Mouse (Mus musculus) right cerebral cortex, postnatal 25 days (tissue): ENCODE data around the gene Phf21b.
A peak's percentile ranks its signal among the peaks of the same experiment; 100 is the strongest.
"Not testable (repeated sequence)": the region's sequence is repeated elsewhere in the genome, so short reads cannot be mapped to it uniquely, and the experiment has no call there.

Experiments used
- DNase-seq: peaks from one replicate; pipeline ENCODE4 v3.0.0; 2022

The Phf21b gene

GRCm38 (mm10) chr15:84856006-84856995, at the start of gene Phf21b:
Phf21b (minus strand) TSS chr15:84856049.
- DNase-seq: peak; percentile 90

DNA sequence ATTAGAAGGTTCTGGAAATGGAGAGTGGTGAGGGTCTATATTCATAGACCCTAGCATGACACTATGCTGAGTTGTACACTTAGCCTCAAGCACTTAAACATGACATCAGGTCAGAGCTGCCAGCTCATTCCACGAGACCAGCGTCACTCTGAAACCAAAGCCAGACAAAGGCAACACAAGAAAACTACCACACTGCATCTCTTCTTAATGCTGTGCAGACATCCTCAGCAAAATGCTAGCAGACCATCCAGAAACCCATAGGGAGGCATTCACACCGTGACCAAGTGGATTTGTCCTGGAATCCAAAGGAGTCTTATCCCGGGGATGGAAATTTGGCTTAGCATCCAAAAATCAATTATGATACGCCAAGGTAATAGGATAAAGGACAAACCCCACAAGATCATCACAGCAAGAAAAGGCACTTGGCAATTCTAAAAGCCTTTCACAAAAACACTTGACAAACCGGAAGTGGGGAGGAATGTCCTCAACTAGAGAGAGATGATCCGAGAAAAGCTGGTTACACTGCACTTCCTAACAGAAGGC, 48.1 kb upstream of the Phf21b start:
- no peak for DNase-seq

GRCm38 (mm10) chr15:84898077-84898476, 42.2 kb upstream of the Phf21b start:
- DNase-seq: no peak

- DNase-seq: no peak
These were observed 40.8 kb upstream of the Phf21b start for GRCm38 (mm10) chr15:84896664-84897063.

- not testable (repeated sequence) for DNase-seq
These were observed 40.4 kb upstream of the Phf21b start for GRCm38 (mm10) chr15:84896216-84896615.

GRCm38 (mm10) chr15:84891658-84892057, 35.8 kb upstream of the Phf21b start:
- DNase-seq: peak; percentile 53

DNA sequence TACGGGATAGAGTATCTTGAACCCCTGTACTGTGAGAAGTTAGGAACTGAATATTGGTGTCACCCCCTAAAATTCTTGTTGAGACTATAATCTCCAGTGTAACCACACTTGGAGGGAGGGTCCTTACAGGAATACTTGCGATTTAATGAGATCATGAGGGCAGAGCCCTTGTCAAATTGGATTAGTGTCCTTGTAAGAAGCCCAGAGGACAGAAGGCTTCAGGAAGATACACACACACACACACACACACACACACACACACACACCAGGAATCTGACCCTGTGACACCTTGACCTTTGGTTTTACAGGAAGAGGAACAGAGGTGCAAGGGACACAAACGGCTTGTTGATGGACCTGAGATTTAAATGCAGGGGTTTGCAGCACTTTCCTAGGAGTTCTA, 35.4 kb upstream of the Phf21b start:
- no peak for DNase-seq

GRCm38 (mm10) chr15:84888066-84888465, 32.2 kb upstream of the Phf21b start:
- no peak for DNase-seq

DNA sequence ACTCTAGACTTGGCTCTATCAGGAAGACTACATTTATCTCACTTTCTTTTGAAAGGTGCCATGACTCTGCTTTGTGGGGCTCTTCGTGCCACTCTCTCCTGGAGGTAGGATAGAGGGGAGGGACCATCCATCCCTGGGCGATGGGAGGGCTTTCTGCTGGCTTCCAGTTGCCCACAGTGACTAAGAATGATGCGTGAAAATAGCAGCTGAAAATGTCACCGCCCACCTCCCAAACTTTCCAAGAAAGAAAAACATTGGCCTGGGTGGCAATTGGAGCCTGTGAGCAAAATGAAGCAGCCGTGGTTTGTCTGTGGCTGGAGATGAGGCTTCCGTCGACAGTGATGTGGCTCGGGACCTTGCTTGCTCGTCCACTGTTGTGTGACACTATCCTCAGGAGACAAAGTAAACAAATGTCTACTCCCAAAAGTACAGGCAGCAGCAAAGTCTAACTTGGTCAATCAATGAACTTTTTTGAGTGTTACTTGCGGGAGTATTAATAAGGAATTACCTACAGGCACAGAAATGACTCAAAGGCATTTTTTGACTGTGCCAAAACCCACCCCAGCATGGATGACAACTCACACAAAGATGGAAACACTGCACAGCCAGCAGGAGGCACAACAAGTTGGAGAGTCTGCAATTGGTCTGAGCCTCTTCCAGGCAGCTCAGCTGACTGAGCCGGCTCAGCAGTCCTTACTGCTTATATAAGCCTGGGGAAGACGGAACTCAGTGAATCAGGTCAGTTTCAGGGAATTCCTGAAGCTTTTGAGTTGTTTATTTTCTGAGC, 21.4 kb upstream of the Phf21b start:
- DNase-seq: peak; percentile 75

- peak; percentile 55 for DNase-seq
These were observed 18.0 kb upstream of the Phf21b start for GRCm38 (mm10) chr15:84873867-84874266.

DNA sequence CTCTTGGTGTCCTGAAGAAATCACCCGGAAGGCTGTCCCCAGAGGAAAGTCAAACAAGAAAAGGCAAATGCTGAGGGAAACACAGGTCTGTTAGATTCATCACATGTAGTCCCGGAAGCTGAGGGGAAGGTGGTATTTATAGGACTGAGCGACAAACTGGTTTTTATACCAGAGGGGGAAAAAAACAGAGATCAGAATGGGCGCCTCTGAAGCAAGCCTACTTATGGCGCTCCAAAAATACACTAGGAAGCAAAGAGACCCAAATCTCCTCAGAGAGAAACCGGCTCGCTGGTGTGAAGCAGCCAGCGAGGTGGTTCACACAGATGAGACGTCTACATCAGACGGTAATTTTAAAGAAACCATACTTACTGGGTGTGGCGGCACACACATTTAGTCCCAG, 17.2 kb upstream of the Phf21b start:
- peak; percentile 23 for DNase-seq

DNA sequence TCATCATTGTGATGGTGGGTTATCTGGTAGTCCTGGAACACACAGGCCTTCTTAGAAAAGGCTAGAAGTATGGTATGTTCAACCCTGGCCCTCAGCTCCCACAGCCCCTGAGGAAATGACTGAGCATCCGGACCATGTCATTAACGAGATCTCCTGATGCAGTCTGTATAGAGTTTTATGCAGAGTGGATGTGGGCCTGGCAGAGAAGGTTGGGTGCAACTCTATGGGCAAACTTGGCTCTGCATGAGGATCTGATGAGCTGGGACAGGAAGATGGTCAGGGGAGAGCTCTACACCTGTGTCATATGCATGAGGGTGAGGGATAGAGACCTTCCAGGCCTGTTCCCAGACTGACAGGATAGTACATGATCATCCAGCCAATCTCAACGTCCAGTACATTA, 16.0 kb upstream of the Phf21b start:
- DNase-seq: no peak

DNA sequence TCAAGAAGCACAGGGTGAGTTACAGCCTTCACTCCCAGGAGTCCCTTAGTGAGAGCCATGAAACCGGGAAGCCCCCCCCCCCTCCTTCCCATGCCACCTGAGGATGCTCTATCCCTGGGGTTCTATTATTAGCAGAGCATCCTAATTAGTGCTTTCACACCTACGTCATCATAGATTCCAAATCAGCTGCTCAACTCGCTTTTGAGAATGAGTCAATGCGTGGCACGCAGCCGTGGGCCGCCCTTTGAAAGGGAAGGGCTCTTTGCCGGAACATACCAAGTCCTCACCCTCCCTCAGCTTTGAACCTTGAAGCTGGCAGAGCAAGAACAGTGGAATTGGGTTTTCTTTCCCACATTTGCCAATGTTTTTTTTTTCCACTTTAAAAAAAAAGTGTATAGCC, 6.1 kb upstream of the Phf21b start:
- DNase-seq: peak; percentile 26

- DNase-seq: no peak
These were observed 1.8 kb upstream of the Phf21b start for GRCm38 (mm10) chr15:84857623-84858022.

GRCm38 (mm10) chr15:84854921-84855901, 638 bp downstream of the Phf21b start:
- peak; percentile 33 for DNase-seq

GRCm38 (mm10) chr15:84854171-84854811, 1.6 kb downstream of the Phf21b start:
- peak; percentile 36 for DNase-seq

- DNase-seq: peak; percentile 64
These were observed 2.4 kb downstream of the Phf21b start for GRCm38 (mm10) chr15:84853261-84854137.

GRCm38 (mm10) chr15:84852457-84853070, 3.3 kb downstream of the Phf21b start:
- DNase-seq: no peak

DNA sequence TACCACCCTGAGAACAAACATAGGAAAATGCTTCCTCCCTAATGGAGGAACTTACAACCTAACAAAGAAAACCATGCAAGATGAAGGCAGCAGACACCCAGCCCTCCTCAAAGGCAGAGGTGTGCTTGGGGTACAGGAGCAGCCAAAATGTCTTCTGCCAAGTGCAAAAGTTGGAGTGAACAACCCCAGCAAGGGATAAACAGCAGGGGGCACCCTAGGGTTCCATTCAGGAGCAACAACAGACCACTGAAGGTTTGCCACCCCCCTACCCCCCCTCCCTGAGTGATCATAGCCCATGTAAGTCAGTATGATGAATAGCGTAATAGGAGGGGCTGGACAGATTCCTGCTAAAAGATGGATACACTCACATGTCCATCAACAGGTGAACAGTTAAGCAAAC, 5.5 kb downstream of the Phf21b start:
- DNase-seq: no peak

DNA sequence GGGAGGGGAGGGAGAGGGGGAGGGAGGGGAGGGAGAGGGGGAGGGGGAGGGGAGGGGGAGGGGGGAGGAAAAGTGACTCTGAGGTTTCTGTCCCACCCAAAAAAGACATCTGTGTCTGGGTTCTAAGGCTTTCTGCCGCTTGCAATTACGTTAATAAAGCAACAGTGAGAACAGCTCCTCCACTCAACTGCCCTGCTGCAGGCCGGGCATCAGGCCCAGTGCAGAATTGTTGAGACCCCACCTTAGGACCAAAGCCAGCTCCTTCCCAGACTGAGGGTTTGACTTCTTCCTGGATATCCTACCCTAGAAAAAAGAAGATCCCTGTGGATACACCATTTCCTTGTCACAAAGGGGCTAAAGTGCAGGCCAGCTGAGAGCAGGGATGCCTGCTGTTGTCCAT, 9.6 kb downstream of the Phf21b start:
- no peak for DNase-seq
